Mouse (Mus musculus) heart, adult 9 months (tissue): Measurements from ENCODE around the gene Ndufv1.
"Not testable (repeated sequence)": the region's sequence is repeated elsewhere in the genome, so short reads cannot be mapped to it uniquely, and the experiment has no call there.

Experiments used
- DNase-seq, 2 experiments: peaks; one replicate each; pipeline ENCODE4 v3.0.0; 2022; ENCODE audit warnings: low spot score in 2 of 2

Ndufv1 gene

GRCm38 (mm10) chr19:4042124-4042523 lies 29.5 kb upstream of the Ndufv1 start:
- peak; percentile 58 to 64 for DNase-seq

- not testable (repeated sequence) for DNase-seq
Observed at GRCm38 (mm10) chr19:4041500-4041899, 28.9 kb upstream of the Ndufv1 start.

- not testable (repeated sequence) for DNase-seq
Observed at GRCm38 (mm10) chr19:4040941-4041340, 28.3 kb upstream of the Ndufv1 start.

GRCm38 (mm10) chr19:4037788-4038232 lies 25.2 kb upstream of the Ndufv1 start, which contains the start of gene Gstp1:
TSS of gene Gstp1 (minus strand) at chr19:4037985.
- peak; percentile 92 for DNase-seq

GRCm38 (mm10) chr19:4037154-4037787 lies 24.7 kb upstream of the Ndufv1 start:
- not testable (repeated sequence) for DNase-seq

- no peak for DNase-seq
Observed at GRCm38 (mm10) chr19:4036327-4037045, 23.9 kb upstream of the Ndufv1 start.

GRCm38 (mm10) chr19:4033742-4034141 lies 21.1 kb upstream of the Ndufv1 start:
- DNase-seq = no peak

GRCm38 (mm10) chr19:4033298-4033697 lies 20.7 kb upstream of the Ndufv1 start:
- no peak for DNase-seq

GRCm38 (mm10) chr19:4032668-4033067 lies 20.1 kb upstream of the Ndufv1 start:
- DNase-seq = no peak

GRCm38 (mm10) chr19:4027576-4027975 lies 15.0 kb upstream of the Ndufv1 start:
- DNase-seq = no peak

- DNase-seq = no peak
Observed at GRCm38 (mm10) chr19:4023185-4023584, 10.6 kb upstream of the Ndufv1 start.

GRCm38 (mm10) chr19:4018743-4019583 lies 6.4 kb upstream of the Ndufv1 start:
- peak; percentile 82 to 90 for DNase-seq

GRCm38 (mm10) chr19:4017921-4018587 lies 5.4 kb upstream of the Ndufv1 start:
- no peak for DNase-seq

GRCm38 (mm10) chr19:4015635-4016034 lies 3.0 kb upstream of the Ndufv1 start:
- DNase-seq = no peak

- DNase-seq = no peak
Observed at GRCm38 (mm10) chr19:4014802-4015201, 2.2 kb upstream of the Ndufv1 start.

GRCm38 (mm10) chr19:4013066-4013465 lies 460 bp upstream of the Ndufv1 start:
- no peak for DNase-seq

GRCm38 (mm10) chr19:4011086-4011485 lies 1.5 kb downstream of the Ndufv1 start:
- no peak for DNase-seq

GRCm38 (mm10) chr19:4005971-4006370 lies 6.6 kb downstream of the Ndufv1 start:
- DNase-seq = no peak

GRCm38 (mm10) chr19:4005091-4005490 lies 7.5 kb downstream of the Ndufv1 start:
- no peak for DNase-seq

GRCm38 (mm10) chr19:4004331-4004730 lies 8.3 kb downstream of the Ndufv1 start:
- DNase-seq = peak in 1 of 2 experiments; percentile 6

- no peak for DNase-seq
Observed at GRCm38 (mm10) chr19:4003641-4004040, 9.0 kb downstream of the Ndufv1 start.

GRCm38 (mm10) chr19:4003112-4003511 lies 9.5 kb downstream of the Ndufv1 start, which contains the start of gene Doc2g:
TSS of gene Doc2g (plus strand) at chr19:4003313.
- peak; percentile 59 for DNase-seq
